Mouse (Mus musculus) cerebellum, adult 9-10 months (tissue): Measurements from ENCODE around the gene Cd99l2.
"Not testable (repeated sequence)": the region's sequence is repeated elsewhere in the genome, so short reads cannot be mapped to it uniquely, and the experiment has no call there.

Source experiments
- DNase-seq: peaks from one replicate; pipeline ENCODE4 v3.0.0; 2022

Cd99l2 gene

GRCm38 (mm10) chrX:71492634-71493278 lies at the start of gene Cd99l2:
Gene Cd99l2, minus strand, starts transcription at chrX:71492849.
- peak; percentile 81 for DNase-seq

GRCm38 (mm10) chrX:71540821-71541510 lies 48.3 kb upstream of the Cd99l2 start:
- no peak for DNase-seq

GRCm38 (mm10) chrX:71537791-71538190 lies 45.1 kb upstream of the Cd99l2 start:
- no peak for DNase-seq

GRCm38 (mm10) chrX:71534102-71534501 lies 41.5 kb upstream of the Cd99l2 start:
- no peak for DNase-seq

DNA sequence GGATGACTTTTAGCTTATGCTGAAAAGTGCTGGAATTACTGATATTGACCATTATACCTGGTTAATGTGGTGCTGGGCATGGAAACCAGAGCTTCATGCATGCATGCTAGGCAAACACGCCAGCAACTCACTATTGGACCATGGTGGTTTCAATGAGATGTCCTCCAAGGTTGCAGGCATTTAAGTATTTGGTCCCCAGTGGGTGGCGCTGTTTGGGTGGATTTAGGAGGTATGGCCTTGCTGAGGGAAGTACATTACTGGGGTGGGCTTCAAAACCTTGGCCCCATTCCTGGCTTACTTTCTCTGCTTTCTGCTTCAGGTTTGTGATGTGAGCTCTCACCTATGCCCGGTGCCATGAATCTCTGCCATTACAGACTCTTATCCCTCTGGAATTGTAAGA lies 40.0 kb upstream of the Cd99l2 start:
- no peak for DNase-seq

DNA sequence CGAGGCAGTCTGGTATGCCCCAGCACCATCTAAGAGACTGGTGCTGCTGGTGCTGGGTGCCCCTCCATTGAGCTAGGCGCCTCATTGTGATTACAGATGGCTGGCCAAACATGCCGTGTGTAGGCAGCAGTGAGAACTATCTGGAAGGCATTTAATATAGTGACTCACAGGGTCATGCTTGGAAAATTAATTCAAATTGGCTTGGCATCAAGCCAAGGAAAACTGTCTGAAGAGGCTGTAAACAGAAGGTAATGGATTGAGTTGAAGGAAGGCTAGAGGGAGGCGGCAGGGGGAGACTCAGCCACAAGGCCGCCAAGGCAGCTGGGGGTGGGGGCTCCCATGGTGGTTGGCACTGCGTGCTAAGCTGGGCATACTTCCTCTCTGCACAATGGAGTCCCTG lies 36.0 kb upstream of the Cd99l2 start:
- no peak for DNase-seq

DNA sequence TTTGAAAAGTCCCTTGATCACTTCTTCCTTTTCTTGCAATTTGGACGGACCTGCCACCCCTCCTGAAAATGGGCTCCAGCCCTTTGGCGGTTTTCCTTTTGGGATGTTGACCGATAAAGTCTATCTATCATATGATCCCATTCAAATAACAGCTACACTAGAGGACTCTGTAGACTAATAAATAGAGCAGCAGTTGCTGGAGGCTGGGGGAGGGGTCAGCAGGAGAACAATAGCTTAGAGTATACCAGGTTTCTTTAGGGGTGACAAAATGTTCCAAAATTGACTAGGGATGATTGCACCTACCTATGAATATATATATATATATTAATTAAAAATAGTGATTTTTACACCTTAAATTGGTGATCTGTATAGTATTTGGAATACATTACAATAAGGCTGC lies 35.5 kb upstream of the Cd99l2 start:
- no peak for DNase-seq

- no peak for DNase-seq
These were observed 34.8 kb upstream of the Cd99l2 start for GRCm38 (mm10) chrX:71527461-71527860.

GRCm38 (mm10) chrX:71525593-71526299 lies 33.1 kb upstream of the Cd99l2 start:
- DNase-seq, result no peak

DNA sequence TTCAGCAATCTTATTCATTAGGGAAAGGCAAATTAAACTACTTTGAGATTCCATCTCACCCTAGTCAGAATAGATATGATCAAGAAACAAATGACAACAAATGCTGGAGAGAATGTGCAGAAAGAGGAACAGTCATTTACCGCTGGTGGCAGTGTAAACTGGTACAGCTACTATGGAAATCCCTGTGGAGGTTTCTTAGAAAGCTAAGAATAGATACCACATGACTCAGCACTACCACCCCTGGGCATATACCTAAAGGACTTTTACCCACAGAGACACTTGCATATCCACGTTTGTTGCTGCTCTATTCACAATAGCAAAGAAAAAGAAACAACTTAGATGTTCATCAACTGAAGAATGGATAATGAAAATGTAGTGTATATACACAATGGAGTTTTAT lies 31.7 kb upstream of the Cd99l2 start:
- no peak for DNase-seq

DNA sequence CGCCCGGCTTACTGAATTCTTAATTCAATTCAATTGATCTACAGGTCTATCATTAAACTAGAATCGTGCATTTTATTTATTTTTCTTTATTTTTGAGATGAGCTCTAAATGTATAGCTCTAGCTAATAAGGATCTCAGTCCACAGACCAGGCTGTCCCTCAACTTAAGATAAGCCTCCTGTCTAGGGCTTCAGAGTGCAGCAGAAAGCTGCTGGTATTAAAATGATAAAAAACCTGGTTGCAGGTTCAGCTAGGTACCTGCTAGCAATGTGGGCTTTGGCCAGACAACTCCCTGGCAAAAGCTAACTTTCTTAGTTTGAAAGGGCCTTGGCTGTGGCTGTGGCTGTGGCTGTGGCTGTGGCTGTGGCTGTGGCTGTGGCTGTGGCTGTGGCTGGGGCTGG lies 30.2 kb upstream of the Cd99l2 start:
- no peak for DNase-seq

- no peak for DNase-seq
These were observed 26.6 kb upstream of the Cd99l2 start for GRCm38 (mm10) chrX:71519252-71519651.

DNA sequence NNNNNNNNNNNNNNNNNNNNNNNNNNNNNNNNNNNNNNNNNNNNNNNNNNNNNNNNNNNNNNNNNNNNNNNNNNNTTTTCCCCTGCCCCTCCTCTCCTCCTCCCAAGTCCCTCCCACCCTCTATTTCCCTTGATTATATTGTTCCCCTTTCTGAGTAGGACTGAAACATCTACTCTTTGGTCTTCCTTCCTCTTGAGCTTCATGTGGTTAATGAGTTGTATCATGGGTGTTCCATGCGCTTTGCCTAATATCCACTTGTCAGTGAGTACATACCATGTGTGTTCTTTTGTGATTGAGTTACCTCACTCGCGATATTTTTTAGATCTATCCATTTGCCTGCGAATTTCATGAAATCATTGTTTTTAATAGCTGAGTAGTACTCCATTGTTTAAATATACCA lies 13.9 kb upstream of the Cd99l2 start:
- DNase-seq, result not testable (repeated sequence)

DNA sequence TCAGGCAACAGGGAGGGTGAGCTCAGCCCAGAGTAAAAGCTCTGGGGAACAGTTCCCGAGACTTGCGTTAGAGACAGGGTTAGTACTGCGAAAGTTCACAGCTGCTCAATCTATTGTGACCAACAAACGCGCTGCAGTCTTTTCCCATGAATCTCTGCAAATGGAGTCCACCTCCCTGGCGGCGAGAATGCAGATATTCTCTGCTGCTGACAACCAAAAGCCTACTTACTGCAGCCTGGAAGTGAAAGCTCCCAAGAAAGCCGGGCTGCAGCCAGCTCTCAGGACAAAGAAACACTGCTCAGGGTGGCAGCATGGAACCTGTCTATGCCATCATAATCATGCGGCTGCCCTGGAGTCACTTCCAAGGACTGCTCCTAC lies 619 bp upstream of the Cd99l2 start:
- peak; percentile 43 for DNase-seq

GRCm38 (mm10) chrX:71491931-71492633 lies 567 bp downstream of the Cd99l2 start:
- peak; percentile 59 for DNase-seq

GRCm38 (mm10) chrX:71489353-71489752 lies 3.3 kb downstream of the Cd99l2 start:
- DNase-seq, result no peak

DNA sequence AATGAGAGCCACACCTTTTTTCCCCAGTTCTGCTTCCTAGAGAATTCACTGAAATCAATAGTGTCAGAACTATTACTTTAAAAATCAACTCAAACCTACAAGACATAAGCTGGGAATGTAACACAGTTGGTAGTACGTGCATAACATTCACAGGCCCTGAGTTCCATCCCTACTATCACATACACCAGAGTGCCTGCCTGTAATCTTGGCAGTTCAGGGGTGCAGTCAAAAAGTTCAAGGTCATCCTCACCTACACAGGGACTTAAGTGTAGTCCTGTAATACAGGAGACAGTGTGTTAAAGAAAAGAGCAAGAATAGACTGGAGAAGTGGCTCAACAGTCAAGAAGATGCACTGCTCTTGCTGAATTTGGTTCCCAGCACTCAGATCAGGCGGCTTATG lies 10.4 kb downstream of the Cd99l2 start:
- no peak for DNase-seq

DNA sequence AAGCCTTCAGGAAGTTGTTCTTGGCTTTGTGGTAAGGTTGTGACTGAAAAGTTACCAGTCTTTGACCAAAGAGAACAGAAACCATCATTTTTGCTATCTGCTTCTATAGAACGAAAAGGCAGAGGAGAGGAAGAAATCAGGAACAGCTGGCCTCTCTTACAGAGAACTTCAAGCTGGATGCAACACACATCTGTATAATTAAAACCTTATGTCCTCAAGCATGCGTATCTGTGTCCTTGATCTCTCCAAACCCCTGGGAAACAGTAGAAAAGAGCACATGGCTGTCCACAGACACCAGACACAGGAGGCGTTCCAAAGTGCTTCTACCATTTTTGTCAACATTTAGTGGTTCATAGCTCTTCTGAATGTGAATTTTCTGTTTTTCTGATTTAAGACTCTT lies 16.7 kb downstream of the Cd99l2 start:
- DNase-seq, result no peak

DNA sequence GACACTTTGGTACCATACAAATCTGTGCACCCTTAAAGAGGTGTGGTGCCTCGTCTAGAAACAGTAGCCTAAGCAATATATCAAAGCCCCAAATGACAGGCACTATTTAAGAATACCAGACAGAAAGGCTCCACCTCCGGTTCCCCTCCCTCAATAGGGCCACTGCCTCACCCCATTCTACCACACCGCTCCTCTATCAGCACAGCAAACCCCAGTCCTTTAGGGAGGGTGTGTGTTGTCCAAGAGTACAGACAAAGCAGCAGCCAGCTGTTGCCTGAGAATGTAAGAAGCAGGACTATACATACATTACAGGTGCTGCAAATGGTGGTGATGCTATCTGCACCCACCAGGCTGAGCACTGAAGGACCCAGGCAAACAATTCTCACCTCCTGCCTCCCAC lies 17.2 kb downstream of the Cd99l2 start:
- DNase-seq, result no peak

DNA sequence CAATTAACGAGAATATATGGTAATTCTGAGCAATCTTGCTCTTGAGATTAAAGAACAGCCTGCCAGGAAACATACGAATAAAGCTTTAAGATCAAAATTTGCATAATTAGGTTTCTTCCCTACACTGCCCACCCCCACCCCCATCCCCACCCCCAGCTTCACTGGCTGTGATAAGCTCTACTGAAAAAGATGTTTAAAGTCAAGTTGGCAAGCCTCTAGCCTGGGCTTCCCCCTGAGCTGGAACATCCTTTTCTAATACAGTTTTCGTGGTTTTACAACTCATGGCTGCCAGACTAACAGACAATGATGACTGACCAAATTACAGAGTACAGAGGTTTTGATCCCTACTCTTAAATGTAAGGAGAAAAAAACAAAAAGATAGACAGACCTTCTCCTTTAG lies 17.6 kb downstream of the Cd99l2 start:
- no peak for DNase-seq

- DNase-seq, result no peak
These were observed 18.2 kb downstream of the Cd99l2 start for GRCm38 (mm10) chrX:71474296-71474956.

DNA sequence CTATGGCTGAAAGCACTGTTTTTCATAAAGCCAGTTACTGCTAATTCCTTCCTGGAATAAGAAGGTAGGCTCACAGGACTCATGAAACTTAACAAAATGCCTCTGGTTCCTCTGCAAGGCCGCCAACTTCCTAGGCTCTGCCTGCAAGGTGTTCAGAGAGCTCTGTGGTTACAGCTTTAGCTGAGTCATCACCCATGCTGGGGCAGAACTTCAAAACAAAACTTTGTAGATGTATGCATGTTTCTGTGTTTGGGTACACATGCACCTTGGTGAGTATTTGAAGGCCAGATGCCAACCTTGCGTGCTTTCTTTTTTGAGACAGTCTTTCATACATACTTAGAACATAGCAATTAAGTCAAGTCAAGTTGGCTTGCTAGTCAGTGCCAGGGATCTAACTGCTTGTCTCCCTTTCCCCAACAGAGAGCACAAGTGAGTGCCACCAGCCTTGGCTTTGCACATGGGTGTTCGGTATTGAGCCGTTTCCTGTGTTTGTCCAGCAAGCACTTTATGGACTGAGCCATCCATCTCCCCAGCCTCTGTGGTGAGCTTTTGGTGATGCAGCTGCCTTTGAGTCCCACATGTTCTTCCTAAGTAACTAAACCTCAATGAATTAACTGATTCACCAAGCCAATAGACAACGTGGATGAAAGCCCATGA lies 23.9 kb downstream of the Cd99l2 start:
- no peak for DNase-seq

DNA sequence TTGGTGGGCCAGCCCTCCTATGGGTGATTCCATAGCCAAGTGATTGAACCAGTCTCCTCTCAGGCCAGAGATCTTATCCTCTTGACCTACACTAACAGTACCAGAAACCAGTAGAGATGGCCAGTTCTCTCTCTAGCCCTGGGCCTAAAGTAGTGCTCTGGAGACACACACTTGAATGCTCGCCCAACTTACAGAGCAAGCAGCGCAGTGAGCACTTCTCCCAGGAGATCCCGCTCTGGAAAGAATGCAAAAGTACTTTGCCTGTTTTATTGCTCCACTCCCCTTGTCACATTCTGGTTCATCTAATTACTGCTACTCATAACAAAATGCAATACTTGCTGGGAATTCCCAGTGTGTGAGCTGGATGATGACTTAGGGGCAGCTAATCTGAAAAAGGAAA lies 25.2 kb downstream of the Cd99l2 start:
- no peak for DNase-seq
